Mouse (Mus musculus) forebrain, embryonic 10.5 days (tissue): ENCODE measurements around the gene Fbxl12. TPM values are rescaled to one million over a fixed set of nuclear protein-coding genes. Genes with fewer than 3 reads are reported as not detected.

Experiments
- DNase-seq: peaks from one replicate; pipeline ENCODE4 v3.0.0-alpha.2; 2017; ENCODE audit warnings: low spot score; ENCODE audit errors: extremely low spot score
- H3K27ac ChIP-seq: fragments of 300-500 bp; sonication (generic); 2 replicates; pipeline ENCODE4 v1.5.1; 2016; ENCODE audit warnings: mild to moderate bottlenecking
- H3K27me3 ChIP-seq: fragments of 300-500 bp; sonication (generic); 2 replicates; pipeline ENCODE4 v1.6.1; 2016; ENCODE audit warnings: mild to moderate bottlenecking; ENCODE audit not compliant: poor library complexity, severe bottlenecking
- H3K36me3 ChIP-seq: fragments of 300-500 bp; sonication (generic); replicated peaks from 2 replicates; pipeline ENCODE4 v1.6.1; 2016; ENCODE audit warnings: mild to moderate bottlenecking, moderate library complexity
- H3K4me1 ChIP-seq: fragments of 300-500 bp; sonication (generic); 2 replicates; pipeline ENCODE4 v1.6.1; 2016
- H3K4me3 ChIP-seq: fragments of 300-500 bp; sonication (generic); 2 replicates; pipeline ENCODE4 v1.5.1; 2016; ENCODE audit warnings: mild to moderate bottlenecking, moderate library complexity
- H3K9me3 ChIP-seq: fragments of 300-500 bp; sonication (generic); 2 replicates; pipeline ENCODE4 v1.6.1; 2016; ENCODE audit warnings: mild to moderate bottlenecking, moderate library complexity
- WGBS: fragments of 180-500 bp; shearing (Covaris S2); methylation state at CpG from one replicate; pipeline ENCODE4 v1.1.7; 2016; 5-methylcytosine and 5-hydroxymethylcytosine counted together
- polyA plus RNA-seq: library from polyadenylated mRNA; unstranded; fragments of >200 nt; fragmentation: Nextera tagmentation; extraction: Ambion mirVana; gene quantifications from 2 replicates; pipeline ENCODE4 v1.2.1, GENCODE M21; 2016

The Fbxl12 gene
- polyA plus RNA-seq, 1 experiment from 2014 or later, result 18.4 TPM

GRCm38 (mm10) chr9:20607100-20607974, 37.2 kb downstream of the Fbxl12 start:
- Histone ChIP-seq H3K36me3 (peaks cover 16% of the 10 kb centered on the region), H3K27me3 (no peaks in the 10 kb centered on the region), H3K9me3 (peaks cover 4% of the 10 kb centered on the region; the same call in 1 of the 2 replicates), H3K4me3 (peak overlapping the region; percentile 81), H3K4me1 (peaks cover 11% of the 10 kb centered on the region), H3K27ac (peak overlapping the region; percentile 98)
- DNase-seq, result peak; percentile 92
- under 1% methylated on average over 57 of the region's 57 CpGs for WGBS

GRCm38 (mm10) chr9:20606269-20606668, 38.3 kb downstream of the Fbxl12 start:
- peaks cover 4% of the 10 kb centered on the region; the same call in 1 of the 2 replicates for H3K9me3 ChIP-seq
- H3K36me3 ChIP-seq, result peaks cover 16% of the 10 kb centered on the region
- 0 out of 2 replicates have a peak overlapping the region, but pooled peaks have one; percentile 98 for H3K27ac ChIP-seq
- DNase-seq, result no peak
- H3K4me3 ChIP-seq, result peak overlapping the region; percentile 81
- WGBS, result 100% methylated on average over 1 of the region's 1 CpGs
- peaks cover 11% of the 10 kb centered on the region for H3K4me1 ChIP-seq
- no peaks in the 10 kb centered on the region for H3K27me3 ChIP-seq

GRCm38 (mm10) chr9:20601270-20601669, 43.3 kb downstream of the Fbxl12 start:
- no peaks in the 10 kb centered on the region for H3K27me3 ChIP-seq
- peaks cover 13% of the 10 kb centered on the region for H3K36me3 ChIP-seq
- no peaks in the 10 kb centered on the region for H3K9me3 ChIP-seq
- no peak for DNase-seq
- 0 out of 2 replicates have a peak, but pooled peaks cover under 1% of the 10 kb centered on the region for H3K4me1 ChIP-seq
- 81% methylated on average over 6 of the region's 6 CpGs for WGBS
- no peak overlapping the region for H3K27ac ChIP-seq
- H3K4me3 ChIP-seq, result no peak overlapping the region

GRCm38 (mm10) chr9:20581175-20581634, 63.4 kb downstream of the Fbxl12 start, which contains the start of gene Zfp846:
TSS of gene Zfp846 (plus strand) at chr9:20581291.
- Histone ChIP-seq H3K9me3 (peaks cover 14% of the 10 kb centered on the region; the same call in 1 of the 2 replicates), H3K4me1 (peaks cover 12% of the 10 kb centered on the region), H3K4me3 (peak within 1 kb of the TSS; percentile 70), H3K27me3 (peaks cover 23% of the 10 kb centered on the region), H3K27ac (peak within 1 kb of the TSS; percentile 90), H3K36me3 (peaks cover 33% of the 10 kb centered on the region)
- WGBS, result under 1% methylated on average over 30 of the region's 30 CpGs
- DNase-seq, result peak; percentile 98

GRCm38 (mm10) chr9:20576591-20576990, 68.0 kb downstream of the Fbxl12 start:
- Histone ChIP-seq H3K4me1 (peaks cover 3% of the 10 kb centered on the region; the same call in 1 of the 2 replicates), H3K27ac (no peak overlapping the region), H3K9me3 (0 out of 2 replicates have a peak, but pooled peaks cover 3% of the 10 kb centered on the region), H3K27me3 (peaks cover 31% of the 10 kb centered on the region), H3K36me3 (no peaks in the 10 kb centered on the region), H3K4me3 (no peak overlapping the region)
- 86% methylated on average over 2 of the region's 2 CpGs for WGBS
- DNase-seq, result no peak

GRCm38 (mm10) chr9:20571060-20571459, 73.5 kb downstream of the Fbxl12 start:
- no peaks in the 10 kb centered on the region for H3K4me1 ChIP-seq
- H3K4me3 ChIP-seq, result no peak overlapping the region
- no peak for DNase-seq
- H3K9me3 ChIP-seq, result 0 out of 2 replicates have a peak, but pooled peaks cover 3% of the 10 kb centered on the region
- H3K27me3 ChIP-seq, result peaks cover 6% of the 10 kb centered on the region; the same call in 1 of the 2 replicates
- no peaks in the 10 kb centered on the region for H3K36me3 ChIP-seq
- no peak overlapping the region for H3K27ac ChIP-seq

Other genes with a start within 250 kb of the Fbxl12 start
- 25.6 and 27.3 TPM in 2 replicates for gene Zfp26, start 184.6 kb downstream of the Fbxl12 start, polyA plus RNA-seq
- 26.1 and 26.6 TPM in 2 replicates for gene Zfp426, start 152.0 kb downstream of the Fbxl12 start, polyA plus RNA-seq
- gene Zfp266, start 123.3 kb downstream of the Fbxl12 start, polyA plus RNA-seq, result 134 and 139 TPM in 2 replicates
- 17.1 and 17.6 TPM in 2 replicates for gene Zfp846, start 63.5 kb downstream of the Fbxl12 start, polyA plus RNA-seq
- 356 and 383 TPM in 2 replicates for gene Ubl5, start 1.9 kb downstream of the Fbxl12 start, polyA plus RNA-seq
- gene Pin1, start 7.3 kb upstream of the Fbxl12 start, polyA plus RNA-seq, result 86.3 and 86.4 TPM in 2 replicates
- 10.4 and 14.0 TPM in 2 replicates for gene Olfm2, start 101.6 kb upstream of the Fbxl12 start, polyA plus RNA-seq
- 0.26 and 0.27 TPM in 2 replicates for gene Col5a3, start 170.3 kb upstream of the Fbxl12 start, polyA plus RNA-seq
- gene Rdh8, start 173.7 kb upstream of the Fbxl12 start, polyA plus RNA-seq, result not detected in 2 replicates
- 1.2 and 1.9 TPM in 2 replicates for gene A230050P20Rik, start 223.9 kb upstream of the Fbxl12 start, polyA plus RNA-seq
- gene Angptl6, start 235.0 kb upstream of the Fbxl12 start, polyA plus RNA-seq, result 4.4 and 5.1 TPM in 2 replicates
- 107 and 108 TPM in 2 replicates for gene Ppan, start 243.4 kb upstream of the Fbxl12 start, polyA plus RNA-seq